Mouse (Mus musculus): ENCODE measurements around the gene Nxnl2.

DNA sequence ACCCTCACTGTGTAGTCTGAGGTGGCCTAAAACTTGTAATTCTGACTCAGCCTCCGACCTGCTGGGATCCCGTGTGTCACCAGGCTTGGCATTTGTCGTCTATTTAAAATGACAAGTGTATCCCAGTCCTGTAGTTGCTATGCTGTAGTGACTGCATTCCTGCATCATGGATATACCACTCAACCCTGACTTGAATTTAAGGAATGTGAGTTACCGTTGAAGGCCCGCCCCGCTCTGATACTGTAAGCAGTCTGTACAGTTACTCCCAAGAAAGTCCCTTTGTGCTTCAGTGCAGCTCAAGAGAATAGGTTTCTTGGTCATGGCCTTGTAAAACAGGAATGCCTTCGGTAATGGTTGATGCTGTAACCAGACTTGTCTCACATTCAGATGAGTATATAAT lies 42.4 kb upstream of the Nxnl2 start:
- TF ChIP-seq POLR2A (IDR thresholded peaks at IDR 0.05; ENCODE audit: borderline replicate concordance, low read depth, low read length) (no peak), CTCF (IDR thresholded peaks at IDR 0.05; ENCODE audit: low read depth, low read length) (no peak)
